Mouse (Mus musculus): ENCODE results near the gene Celf5. TPM values are rescaled to one million over a fixed set of nuclear protein-coding genes. Genes with fewer than 3 reads are reported as not detected.

Gene Celf5
- total RNA-seq, 2 experiments from 2014 or later, result 0.17 to 0.21 TPM

DNA sequence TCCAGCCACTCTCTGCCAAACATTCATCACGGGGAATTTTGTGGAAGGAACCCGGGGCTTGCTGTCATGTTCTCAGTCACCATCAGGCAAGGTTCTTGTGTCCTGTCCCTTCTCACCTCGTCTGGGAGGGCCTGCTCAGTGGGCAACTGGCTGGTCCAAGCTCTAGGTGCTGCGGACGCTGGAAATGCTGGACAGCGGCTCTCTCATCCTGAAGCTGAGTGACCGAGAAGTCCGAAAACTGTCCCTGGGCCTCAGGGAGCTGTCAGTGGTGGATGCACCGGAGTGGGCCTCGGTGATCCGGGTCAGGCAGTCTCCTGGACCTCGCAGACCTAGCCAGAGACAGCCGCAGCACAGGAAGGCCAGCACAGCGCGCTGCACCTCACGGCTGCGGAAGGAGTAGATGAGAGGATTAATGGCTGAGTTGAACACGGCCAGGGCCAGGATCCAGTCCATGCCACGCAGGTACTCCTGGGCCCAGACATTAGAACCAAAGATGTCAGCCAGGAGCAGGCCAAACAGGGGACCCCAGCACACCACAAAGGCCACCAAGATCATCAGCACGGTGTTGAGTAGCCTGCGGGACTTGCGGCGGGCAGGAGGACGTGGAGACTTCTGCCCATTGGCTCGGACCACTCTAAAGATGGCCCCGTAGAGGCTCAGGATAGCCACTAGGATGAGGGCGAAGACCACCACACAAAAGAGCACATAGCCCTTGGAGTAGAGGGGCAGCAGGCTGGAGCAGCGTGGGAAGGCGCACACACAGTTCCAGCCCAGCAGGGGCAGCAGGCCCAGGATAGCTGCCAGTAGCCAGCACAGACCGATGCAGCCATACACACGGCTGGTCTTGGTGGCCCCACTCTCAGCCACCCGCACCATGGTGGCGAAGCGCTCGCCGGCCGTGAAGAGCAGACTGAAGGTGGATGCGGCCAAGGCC, 16.1 kb upstream of the Celf5 start:
- no peak for DNase-seq

DNA sequence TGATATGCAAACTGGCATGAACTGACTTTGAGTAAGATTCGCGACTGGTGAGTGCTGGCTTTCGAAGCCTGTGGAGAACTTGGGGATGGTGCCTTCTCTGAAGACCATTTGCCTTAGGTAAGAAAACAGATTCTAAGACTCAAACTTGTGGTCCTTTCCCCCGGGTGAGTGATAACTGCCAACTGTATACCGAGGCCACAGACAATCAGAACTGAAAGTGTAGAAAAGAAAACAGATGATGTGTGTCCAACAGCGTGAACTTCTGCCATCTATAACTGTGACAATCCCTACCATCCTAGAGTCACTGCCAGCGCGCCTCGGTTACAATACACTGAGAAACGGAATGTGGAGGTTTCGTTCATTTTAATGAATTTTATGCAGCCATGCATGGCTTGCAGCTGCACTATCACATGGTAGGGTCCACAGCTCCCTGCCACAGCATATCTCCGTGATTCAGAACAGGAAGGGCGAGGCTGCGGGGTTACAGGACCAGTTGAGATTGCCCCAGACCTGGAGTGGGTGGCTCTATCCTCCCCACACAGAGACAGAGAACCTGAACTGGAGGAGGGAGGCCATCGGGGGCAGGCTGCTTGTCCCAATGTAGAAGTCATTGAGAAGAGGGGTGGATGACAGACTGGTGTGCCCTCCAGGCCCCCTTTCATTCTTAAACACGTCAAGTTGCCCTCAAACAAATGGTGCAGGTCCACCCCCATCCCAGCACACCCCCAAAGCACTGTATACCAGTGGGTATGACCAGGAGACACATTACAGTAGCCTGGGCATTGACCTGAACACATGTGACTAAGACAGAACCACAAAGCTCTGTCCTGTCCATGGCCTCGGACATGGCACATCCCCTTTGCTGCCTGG, 15.1 kb upstream of the Celf5 start:
- no peak for DNase-seq

DNA sequence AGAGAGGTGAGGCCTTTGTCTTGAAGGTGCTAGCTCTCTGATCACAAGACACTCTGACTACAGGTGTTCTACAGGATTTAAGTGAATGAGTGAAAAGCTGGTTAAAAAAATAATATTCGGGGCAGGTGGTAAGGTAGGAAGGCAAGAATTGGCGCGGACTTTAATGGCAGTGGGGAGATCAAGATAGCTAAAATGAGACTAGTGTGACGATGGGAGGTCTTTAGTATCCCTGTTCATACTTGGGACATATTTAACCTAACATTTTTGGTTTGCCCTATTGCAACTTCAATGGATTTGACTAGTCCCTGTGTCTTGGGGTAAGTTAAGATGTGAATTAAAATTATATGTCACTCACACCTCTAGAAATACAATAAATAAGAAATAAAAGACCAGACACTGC, 14.5 kb upstream of the Celf5 start:
- no peak for DNase-seq

- DNase-seq, result peak; percentile 99
Observed at GRCm38 (mm10) chr10:81496264-81496901, 13.9 kb upstream of the Celf5 start, which contains the start of gene Ncln. Gene Ncln, minus strand, starts transcription at chr10:81496392.

GRCm38 (mm10) chr10:81495616-81496263, 13.2 kb upstream of the Celf5 start:
- no peak for DNase-seq

- no peak for DNase-seq
Observed at GRCm38 (mm10) chr10:81495151-81495550, 12.6 kb upstream of the Celf5 start.

DNA sequence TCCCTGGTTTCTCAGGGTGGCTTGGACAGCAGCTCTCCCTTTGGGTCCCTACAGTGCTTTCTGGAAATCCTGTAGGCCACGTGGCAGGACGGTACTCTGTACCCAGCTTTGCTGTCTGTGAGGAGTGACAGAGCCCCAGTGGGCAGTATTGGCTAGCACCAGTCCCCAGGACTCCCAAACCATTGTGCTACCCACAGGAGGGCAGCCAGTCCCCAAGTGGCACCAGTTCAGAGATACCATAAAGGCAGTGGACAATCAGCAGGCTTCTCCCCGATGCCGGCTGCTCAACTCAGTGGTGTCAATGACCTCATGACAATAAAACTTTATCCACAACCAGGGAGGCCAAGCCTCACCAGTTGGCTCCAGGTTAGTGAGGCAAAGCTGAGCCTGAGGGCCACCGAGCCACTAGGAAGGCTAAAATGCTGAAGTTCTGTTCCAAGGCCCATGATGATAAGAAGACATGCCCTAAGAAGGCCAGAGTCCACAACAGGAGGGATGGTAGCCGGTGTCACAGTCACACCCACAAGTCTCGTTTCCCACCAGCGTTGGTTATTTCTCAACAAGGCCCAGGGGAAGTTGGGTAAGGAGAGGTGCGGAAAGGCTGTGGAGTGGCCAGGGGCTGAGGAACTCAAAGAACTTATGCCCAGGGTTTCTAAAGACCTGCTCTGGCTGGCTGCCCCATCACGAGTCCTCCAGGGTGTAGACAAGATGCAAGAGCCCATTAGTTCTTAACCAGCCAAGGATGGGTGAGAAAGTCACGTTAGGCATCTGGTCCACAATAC, 11.9 kb upstream of the Celf5 start:
- DNase-seq, result no peak

DNA sequence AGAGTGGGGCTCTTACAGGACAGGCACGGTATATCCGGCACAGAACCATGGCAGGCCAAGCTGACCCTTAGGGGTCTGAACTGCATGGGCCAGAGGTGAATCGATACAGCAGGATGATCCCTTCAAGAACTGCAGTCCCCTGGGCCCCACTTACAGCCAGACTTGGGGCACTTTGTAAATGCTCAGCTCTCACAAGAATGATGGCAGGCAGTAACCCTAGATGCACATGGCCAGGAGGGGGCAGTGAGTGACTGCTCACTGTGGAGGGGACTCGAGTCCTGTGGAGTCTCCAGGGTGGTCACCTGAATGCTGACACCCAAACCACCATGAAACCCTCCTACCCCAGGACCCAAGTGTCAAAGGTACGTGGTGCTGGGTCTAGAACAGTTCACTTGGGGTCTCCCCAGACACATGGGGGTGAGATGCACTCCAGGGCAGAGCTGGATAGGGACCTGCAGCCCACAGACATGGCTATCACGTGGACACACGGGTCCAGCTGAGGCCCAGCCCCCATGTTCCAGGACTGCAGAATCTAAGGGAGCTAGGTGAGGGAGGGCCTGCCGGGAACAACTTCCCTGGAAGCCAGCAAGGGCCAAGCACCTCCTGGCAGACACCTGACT, 11.2 kb upstream of the Celf5 start:
- DNase-seq, result no peak

DNA sequence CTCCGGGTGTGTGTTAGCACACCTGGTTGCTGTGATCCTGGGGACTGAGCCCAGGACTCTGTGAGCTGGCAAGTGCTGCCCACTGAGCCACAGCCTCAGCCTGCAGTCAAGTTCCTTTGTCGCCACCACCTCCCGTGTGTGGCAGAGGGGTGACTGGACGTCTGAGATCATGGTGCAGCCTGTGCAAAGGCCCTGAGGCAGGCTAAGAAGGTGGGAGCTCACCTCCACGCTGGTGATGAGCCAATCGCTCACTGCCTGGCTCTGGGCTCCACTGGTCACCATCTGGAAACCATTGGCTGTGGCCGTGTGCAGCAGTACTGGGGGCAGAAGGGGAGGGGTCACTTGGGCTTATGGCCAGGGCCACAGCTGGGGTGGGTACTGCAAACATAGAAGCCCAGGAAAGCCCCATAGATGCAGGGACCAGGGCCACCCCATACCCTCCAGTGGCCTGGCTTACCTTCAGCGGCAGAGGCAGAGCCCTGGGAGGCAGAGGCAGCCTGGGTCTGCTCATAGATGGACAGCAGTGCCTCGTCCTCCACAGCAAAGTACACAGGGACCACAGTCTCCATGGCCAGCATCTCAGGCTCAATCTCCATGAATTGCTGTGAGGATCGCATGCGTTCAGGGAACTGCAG, 10.2 kb upstream of the Celf5 start:
- DNase-seq, result no peak

GRCm38 (mm10) chr10:81491018-81491417, 8.5 kb upstream of the Celf5 start:
- no peak for DNase-seq

DNA sequence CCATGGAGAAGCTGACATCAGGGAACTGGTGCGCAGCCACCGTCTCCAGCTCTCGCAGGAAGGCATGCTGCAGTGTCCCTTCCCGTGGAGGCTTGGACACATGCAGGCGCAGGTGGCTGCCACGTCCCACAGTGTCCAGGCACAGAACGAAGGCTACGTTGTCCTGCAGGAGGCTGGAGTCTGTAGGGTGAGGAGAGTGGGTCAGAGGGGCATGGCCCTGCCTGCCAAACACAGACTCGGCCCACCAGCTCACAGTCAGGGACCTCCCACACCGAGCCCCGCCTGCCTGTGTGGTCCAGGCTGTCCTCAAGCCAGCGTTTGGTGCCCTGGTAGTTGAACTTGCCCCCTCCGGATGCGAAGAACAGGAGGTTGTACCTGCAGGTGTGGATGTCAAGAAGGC, 7.4 kb upstream of the Celf5 start:
- no peak for DNase-seq

GRCm38 (mm10) chr10:81488081-81488480, 5.6 kb upstream of the Celf5 start:
- DNase-seq, result no peak

DNA sequence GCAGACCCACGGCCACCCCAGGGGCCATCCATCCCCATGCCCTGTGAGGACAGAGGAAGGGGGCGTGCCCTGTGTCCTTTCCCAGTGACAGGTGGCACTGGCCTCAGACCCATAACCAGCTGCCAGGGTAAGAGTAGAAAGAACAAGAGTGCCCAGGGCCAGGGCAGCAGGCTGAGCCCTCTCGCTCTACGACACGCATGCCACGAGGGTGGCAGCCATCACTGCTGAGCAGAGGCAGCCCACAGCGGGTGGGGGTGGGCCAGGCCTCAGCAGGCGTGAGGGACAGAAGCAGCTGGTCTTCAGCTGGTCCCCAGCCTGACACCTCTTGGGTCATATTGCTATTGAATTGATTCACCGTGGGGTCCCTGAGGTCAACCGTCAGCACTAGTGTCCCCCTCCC, 4.0 kb upstream of the Celf5 start:
- no peak for DNase-seq

DNA sequence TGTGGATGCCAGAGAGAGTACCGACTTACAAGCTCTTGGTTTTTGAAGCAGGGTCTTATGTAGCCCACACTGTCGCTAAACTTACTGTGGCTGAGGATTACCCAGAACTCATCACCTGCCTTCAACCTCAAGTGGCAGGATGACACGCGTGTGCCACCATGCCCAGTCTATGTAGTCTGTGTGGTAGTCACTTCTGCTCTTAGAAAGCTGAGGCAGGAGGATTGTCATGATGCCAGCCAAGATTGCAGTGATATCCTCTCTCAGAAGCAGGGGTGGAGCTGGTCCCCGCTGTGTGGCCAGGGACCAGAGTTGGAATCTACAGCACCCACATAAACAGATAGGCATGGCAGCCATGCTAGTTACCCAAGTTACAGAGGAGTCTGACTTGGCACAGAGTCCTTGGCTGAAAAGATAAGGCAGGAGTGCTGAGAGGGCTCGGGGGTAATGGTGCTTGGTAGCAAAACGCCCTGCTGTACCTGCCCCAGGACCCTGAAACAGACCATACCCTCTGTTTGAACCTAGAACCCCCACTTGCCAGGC, 3.0 kb upstream of the Celf5 start:
- no peak for DNase-seq

GRCm38 (mm10) chr10:81485060-81485449, 2.5 kb upstream of the Celf5 start:
- DNase-seq, result no peak

- DNase-seq, result no peak
Observed at GRCm38 (mm10) chr10:81484441-81485059, 2.0 kb upstream of the Celf5 start.

DNA sequence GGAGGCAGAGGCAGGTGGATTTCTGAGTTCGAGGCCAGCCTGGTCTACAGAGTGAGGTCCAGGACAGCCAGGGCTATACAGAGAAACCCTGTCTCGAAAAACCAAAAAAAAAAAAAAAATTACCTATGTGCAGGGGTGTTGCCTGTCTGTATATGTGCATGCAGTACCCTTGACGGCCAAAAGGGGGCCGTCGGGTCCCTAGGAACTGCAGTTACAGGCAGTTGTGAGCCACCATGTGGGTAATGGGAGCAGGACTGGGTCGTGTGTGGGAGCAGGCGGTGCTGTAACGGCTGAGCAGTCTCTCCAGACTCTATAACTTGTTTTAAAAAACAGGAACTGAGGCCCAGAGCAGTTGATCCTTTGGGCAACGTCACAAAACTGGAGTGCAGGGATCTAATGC, 1.5 kb upstream of the Celf5 start:
- DNase-seq, result no peak

DNA sequence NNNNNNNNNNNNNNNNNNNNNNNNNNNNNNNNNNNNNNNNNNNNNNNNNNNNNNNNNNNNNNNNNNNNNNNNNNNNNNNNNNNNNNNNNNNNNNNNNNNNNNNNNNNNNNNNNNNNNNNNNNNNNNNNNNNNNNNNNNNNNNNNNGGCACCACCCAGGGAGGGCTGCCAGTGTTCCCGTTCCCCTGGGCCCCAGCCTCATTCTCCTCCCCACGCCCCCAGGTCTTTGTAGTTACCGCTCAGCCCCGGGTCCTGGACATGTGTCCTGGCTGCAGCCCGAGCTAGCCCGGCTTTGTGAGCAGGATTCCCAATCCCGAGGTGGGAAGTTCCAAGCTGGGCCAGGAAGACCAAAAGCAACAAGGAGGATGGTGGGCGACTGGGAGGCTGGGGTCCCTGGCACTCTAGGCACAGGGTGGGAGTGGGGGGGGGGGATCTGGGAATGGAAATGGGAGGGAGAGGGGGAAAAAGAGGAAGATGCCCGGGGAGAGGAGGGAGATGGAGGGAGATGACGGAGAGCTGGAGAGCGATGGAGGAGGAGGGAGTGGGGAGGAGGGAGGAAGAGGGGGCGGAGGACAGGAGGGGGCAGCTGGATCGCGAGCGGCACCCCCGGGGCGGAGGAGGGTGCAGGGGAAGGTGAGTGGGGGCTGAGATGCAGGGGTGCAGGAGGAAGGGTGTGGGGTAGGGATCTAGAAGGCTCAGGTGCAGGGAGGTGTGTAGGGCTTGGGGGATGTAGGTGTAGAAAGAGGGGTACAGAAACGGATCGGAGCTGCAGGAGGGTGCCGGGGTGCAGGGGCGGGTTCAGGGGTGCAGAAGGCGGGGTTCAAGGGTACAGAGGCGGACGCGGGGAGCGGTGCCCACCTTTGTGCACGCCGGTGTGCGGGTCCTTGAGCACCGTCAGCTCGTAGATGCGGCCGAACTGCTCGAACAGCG, 640 bp downstream of the Celf5 start:
- no peak for DNase-seq

Measured in heart, adult 18-20 months (tissue).